Mouse (Mus musculus): ENCODE results near the gene Prss29.

Gene Prss29

DNA sequence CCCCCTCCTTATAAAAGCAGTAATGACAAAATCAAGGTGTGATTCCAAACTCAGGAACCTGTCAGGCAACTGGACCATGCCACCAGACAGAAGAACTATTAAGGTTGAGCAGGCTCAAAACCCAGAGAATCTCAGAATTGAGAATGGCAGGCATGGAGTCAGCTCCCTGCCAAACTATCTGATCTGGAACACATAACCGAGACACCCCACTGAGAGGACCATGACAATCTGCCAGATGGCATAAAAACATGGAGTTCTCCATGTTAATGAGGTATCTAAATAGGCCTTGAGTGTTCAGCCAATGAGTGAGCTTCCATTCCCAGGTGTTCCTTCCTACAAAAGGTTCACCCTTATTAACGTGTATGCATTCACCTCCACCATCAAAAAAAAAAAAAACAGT lies 42.8 kb downstream of the Prss29 start:
- DNase-seq = no peak

DNA sequence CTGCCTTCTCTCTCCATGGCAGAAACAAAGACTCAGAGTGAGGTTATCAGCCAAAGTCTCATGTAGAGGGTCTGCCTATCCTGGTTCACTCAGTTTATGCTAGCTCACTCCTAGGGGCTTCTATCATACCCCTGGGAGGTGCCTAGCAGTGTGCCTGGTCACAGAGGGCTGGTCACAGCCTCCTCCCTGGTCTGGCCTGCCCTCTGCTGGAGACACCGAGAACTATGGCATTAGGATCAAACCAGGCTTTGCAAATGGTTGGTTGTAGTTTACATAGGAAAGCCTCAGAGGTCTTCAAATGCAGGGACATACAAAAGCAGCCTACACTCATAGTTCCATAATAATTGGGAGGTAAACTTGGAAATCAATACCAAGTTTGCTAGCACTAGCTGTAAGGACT lies 45.3 kb downstream of the Prss29 start:
- DNase-seq = peak; percentile 58

DNA sequence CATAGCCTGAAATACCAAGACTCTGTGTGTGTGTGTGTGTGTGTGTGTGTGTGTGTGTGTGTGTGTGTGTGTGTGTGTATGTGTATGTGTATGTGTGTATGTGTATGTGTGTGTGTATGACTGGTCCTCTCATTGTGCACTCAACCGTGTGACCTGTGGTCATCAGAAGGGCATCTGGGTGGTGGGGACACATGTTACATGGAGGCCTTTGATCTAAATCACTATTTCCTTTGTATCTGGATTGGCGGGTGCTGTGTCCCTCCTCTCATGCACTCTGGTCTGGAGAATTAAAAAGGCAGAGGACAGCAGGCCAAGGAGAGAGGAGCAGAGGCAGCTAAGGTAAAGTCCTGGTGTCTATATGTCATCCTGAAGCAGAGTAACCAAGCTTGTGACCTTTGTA lies 47.6 kb downstream of the Prss29 start, which contains the start of gene Tpsb2:
TSS of gene Tpsb2 (plus strand) at position 301 of the 400 bp plus-strand sequence.
- DNase-seq = no peak

DNA sequence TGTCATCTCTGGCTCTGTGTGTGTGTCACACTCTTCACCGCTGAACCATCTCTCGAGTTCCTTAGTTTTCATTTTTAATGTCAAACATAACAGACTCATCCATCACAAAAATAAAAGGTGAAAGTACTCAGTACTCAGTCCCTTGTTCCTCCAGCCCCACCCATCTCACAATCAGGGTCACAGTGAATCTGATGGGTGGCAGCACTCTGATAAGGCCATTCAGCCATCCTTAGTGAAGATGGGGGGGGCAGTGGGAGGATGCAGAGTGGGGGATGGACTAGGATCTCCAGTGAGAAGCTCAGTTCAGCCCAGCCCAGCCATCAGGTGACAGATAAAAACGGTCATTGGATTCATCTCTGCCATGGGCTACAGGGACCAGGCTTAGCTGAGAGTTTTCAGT lies 50.5 kb downstream of the Prss29 start, which contains the start of gene Tpsg1:
TSS of gene Tpsg1 (plus strand) at position 301 of the 400 bp plus-strand sequence.
- no peak for DNase-seq

Measured in liver (tissue).